Mouse (Mus musculus) yolk sac, embryonic 10.5 days (tissue): ENCODE results near the gene Olfr1055.
"Not testable (repeated sequence)": the region's sequence is repeated elsewhere in the genome, so short reads cannot be mapped to it uniquely, and the experiment has no call there.

Experiments
- DNase-seq: peaks from one replicate; pipeline ENCODE4 v3.0.0-alpha.2; 2017; ENCODE audit warnings: low spot score

Gene Olfr1055

DNA sequence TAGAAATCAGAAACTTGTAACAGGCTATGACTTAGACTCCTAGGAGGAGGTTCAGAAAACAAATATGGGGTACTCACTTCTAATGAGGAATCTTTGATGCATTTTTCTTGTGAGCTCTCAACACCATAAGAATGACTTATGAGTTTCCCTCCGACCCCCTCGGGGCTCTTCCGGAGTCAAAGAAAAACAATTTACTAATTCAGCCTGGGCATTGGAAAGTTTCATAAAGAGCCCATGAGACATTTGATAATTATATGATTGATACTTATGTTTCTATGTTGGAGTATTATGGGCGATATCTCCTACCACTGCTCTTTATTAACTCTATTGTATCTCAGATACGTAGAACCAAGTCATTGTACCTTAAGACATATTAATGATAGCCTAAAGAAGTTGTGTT is at the start of gene Olfr1055:
Olfr1055 (minus strand) TSS at position 101 of the 400 bp plus-strand sequence.
- DNase-seq = no peak

DNA sequence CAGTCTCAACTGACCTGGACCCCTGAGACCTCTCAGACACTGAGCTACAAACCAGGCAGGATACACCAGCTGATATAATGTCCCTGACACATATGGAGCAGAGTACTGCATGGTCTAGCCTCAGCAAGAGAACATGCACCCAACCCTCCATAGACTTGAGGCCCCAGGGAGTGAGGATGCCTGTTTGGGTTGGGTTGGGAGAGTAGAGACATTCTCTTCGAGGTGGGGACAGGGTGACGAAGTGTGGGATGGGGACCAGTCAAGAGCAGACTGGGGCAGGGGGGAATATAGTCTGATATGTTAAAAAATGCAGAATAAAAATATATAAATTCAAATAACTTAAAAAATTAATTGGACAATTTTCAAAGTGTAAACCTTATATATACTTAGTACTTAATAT is 45.0 kb upstream of the Olfr1055 start:
- DNase-seq = no peak

GRCm38 (mm10) chr2:86388461-86388860 is 38.4 kb upstream of the Olfr1055 start, which contains the start of gene Olfr1058:
Olfr1058 (minus strand) TSS chr2:86388561.
- not testable (repeated sequence) for DNase-seq

- DNase-seq = no peak
Observed at GRCm38 (mm10) chr2:86378293-86378692, 28.2 kb upstream of the Olfr1055 start, which contains the start of gene Olfr1057. Olfr1057 (minus strand) TSS chr2:86378393.

GRCm38 (mm10) chr2:86366342-86366741 is 16.3 kb upstream of the Olfr1055 start:
- DNase-seq = not testable (repeated sequence)

GRCm38 (mm10) chr2:86362369-86362768 is 12.3 kb upstream of the Olfr1055 start, which contains the start of gene Olfr1056:
Olfr1056 (minus strand) TSS chr2:86362469.
- no peak for DNase-seq

DNA sequence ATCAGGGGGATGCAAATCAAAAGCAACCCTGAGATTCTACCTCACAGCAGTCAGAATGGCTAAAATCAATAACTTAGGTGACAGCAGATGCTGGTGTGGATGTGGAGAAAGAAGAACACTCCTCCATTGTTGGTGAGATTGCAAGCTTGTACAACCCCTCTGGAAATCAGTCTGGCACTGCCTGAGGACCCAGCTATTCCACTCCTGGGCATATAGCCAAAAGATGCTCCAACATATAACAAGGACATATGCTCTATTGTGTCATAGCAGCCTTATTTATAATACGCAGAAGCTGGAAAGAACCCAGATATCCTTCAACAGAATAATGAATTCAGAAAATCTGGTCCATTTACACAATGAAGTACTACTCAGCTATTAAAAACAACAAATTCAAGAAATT is 1.7 kb upstream of the Olfr1055 start:
- DNase-seq = not testable (repeated sequence)

DNA sequence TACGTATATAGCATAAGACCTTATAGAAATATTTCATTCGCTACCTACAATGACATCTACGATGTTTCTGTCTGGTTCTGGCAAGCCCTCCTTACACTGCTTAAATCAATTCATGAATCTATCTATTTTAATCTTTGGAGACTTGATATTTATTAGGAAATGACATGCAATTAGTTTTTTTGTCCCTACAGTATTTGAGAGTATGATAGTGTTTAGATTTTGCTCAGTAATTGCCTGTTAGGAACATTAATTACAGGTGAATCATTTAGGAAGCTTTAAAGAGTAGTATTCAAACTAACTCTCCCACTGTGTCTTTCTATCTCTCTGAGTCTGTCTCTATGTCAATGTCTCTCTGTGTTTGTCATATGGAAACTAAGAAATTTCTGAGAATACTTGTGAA is 14.8 kb downstream of the Olfr1055 start, which contains the start of gene Olfr1054:
Olfr1054 (minus strand) TSS at position 101 of the 400 bp plus-strand sequence.
- DNase-seq = no peak

DNA sequence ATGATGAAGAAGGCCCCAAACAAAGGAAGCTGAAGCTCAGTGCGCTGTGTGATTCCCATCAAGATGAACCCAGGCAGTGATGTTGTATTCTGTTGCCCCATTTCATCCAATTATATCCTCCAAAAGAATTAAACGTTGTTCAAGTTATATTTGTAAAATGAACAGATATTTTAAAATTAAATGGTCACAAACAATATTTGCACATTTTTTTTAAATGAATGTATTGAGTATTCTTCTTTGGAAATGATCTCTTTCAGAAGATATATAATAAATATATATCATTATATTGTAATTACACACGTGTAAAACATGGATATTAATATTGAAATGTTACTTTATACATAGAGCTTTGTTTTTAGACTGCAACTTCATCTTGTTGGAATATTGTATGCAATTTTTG is 34.9 kb downstream of the Olfr1055 start, which contains the start of gene Olfr1053:
Olfr1053 (minus strand) TSS at position 101 of the 400 bp plus-strand sequence.
- DNase-seq = no peak
